Mouse (Mus musculus): Measurements from ENCODE around the gene Cklf. TPM values are rescaled to one million over a fixed set of nuclear protein-coding genes. Genes with fewer than 3 reads are reported as not detected.
"Not testable (repeated sequence)": the region's sequence is repeated elsewhere in the genome, so short reads cannot be mapped to it uniquely, and the experiment has no call there.

Gene Cklf
- polyA plus RNA-seq, 1 experiment from 2014 or later, result 38.2 TPM

- Histone ChIP-seq H3K9ac (no peak overlapping the region), H3K4me2 (replicated peaks) (no peak overlapping the region), H3K27ac (no peak overlapping the region), H3K27me3 (replicated peaks) (no peaks in the 10 kb centered on the region), H3K9me3 (no peaks in the 10 kb centered on the region), H3K4me3 (no peak overlapping the region), H3K36me3 (peaks cover 91% of the 10 kb centered on the region), H3K4me1 (no peaks in the 10 kb centered on the region)
- 88% methylated on average over 10 of the region's 10 CpGs for WGBS
- no peak for ATAC-seq (ENCODE audit: low FRiP score, low read depth)
These were observed 11.2 kb upstream of the Cklf start for GRCm38 (mm10) chr8:104239418-104239861.

- Histone ChIP-seq H3K9me3 (no peaks in the 10 kb centered on the region), H3K27ac (no peak overlapping the region), H3K36me3 (peaks cover 74% of the 10 kb centered on the region), H3K9ac (no peak overlapping the region), H3K4me1 (0 out of 2 replicates have a peak, but pooled peaks cover 5% of the 10 kb centered on the region), H3K4me2 (replicated peaks) (no peak overlapping the region), H3K27me3 (replicated peaks) (no peaks in the 10 kb centered on the region), H3K4me3 (no peak overlapping the region)
- ATAC-seq (ENCODE audit: low FRiP score, low read depth), result no peak
- WGBS, result 78% methylated on average over 12 of the region's 12 CpGs
These were observed 8.5 kb upstream of the Cklf start for GRCm38 (mm10) chr8:104242038-104242644.

- no peak overlapping the region for H3K27ac ChIP-seq
- H3K4me1 ChIP-seq, result peaks cover 17% of the 10 kb centered on the region
- H3K36me3 ChIP-seq, result peaks cover 30% of the 10 kb centered on the region
- no peak overlapping the region for H3K4me3 ChIP-seq
- no peaks in the 10 kb centered on the region for H3K9me3 ChIP-seq
- no peak overlapping the region for H3K9ac ChIP-seq
- ATAC-seq (ENCODE audit: low FRiP score, low read depth), result no peak
- WGBS, result 84% methylated on average over 4 of the region's 4 CpGs
- H3K27me3 ChIP-seq (replicated peaks), result no peaks in the 10 kb centered on the region
- H3K4me2 ChIP-seq (replicated peaks), result no peak overlapping the region
These were observed 4.0 kb upstream of the Cklf start for GRCm38 (mm10) chr8:104246621-104247020.

GRCm38 (mm10) chr8:104247054-104247907, 3.4 kb upstream of the Cklf start:
- peaks cover 23% of the 10 kb centered on the region; the same call in 1 of the 2 replicates for H3K36me3 ChIP-seq
- no peaks in the 10 kb centered on the region for H3K9me3 ChIP-seq
- WGBS, result 75% methylated on average over 22 of the region's 22 CpGs
- peak overlapping the region; percentile 85 for H3K9ac ChIP-seq
- H3K4me2 ChIP-seq (replicated peaks), result peak overlapping the region; percentile 88
- peaks cover 20% of the 10 kb centered on the region for H3K4me1 ChIP-seq
- peak overlapping the region; percentile 90 for H3K4me3 ChIP-seq
- no peaks in the 10 kb centered on the region for H3K27me3 ChIP-seq (replicated peaks)
- no peak overlapping the region for H3K27ac ChIP-seq
- no peak for ATAC-seq (ENCODE audit: low FRiP score, low read depth)

- H3K27me3 ChIP-seq (replicated peaks), result no peaks in the 10 kb centered on the region
- peaks cover 20% of the 10 kb centered on the region for H3K4me1 ChIP-seq
- 5% methylated on average over 11 of the region's 11 CpGs for WGBS
- ATAC-seq (ENCODE audit: low FRiP score, low read depth), result no peak
- H3K9me3 ChIP-seq, result no peaks in the 10 kb centered on the region
- peaks cover 17% of the 10 kb centered on the region; the same call in 1 of the 2 replicates for H3K36me3 ChIP-seq
- H3K4me2 ChIP-seq (replicated peaks), result peak overlapping the region; percentile 88
- no peak overlapping the region for H3K27ac ChIP-seq
- peak overlapping the region; percentile 85 for H3K9ac ChIP-seq
- H3K4me3 ChIP-seq, result peak overlapping the region; percentile 90
These were observed 2.8 kb upstream of the Cklf start for GRCm38 (mm10) chr8:104247908-104248275.

- Histone ChIP-seq H3K9ac (peak within 1 kb of the TSS; percentile 85), H3K27me3 (replicated peaks) (no peaks in the 10 kb centered on the region), H3K4me3 (peak within 1 kb of the TSS; percentile 90), H3K4me2 (replicated peaks) (peak within 1 kb of the TSS; percentile 88), H3K36me3 (peaks cover 14% of the 10 kb centered on the region; the same call in 1 of the 2 replicates), H3K9me3 (no peaks in the 10 kb centered on the region), H3K27ac (no peak within 1 kb of the TSS), H3K4me1 (peaks cover 20% of the 10 kb centered on the region)
- peak; percentile 90 for ATAC-seq (ENCODE audit: low FRiP score, low read depth)
- under 1% methylated on average over 28 of the region's 28 CpGs for WGBS
These were observed 2.4 kb upstream of the Cklf start, which contains the start of gene Tk2 for GRCm38 (mm10) chr8:104248276-104248675. Tk2 (minus strand) TSS chr8:104248558.

GRCm38 (mm10) chr8:104249442-104249996, 1.1 kb upstream of the Cklf start:
- Histone ChIP-seq H3K4me1 (peaks cover 20% of the 10 kb centered on the region), H3K4me3 (no peak overlapping the region), H3K27me3 (replicated peaks) (no peaks in the 10 kb centered on the region), H3K9ac (no peak overlapping the region), H3K27ac (no peak overlapping the region), H3K4me2 (replicated peaks) (no peak overlapping the region), H3K9me3 (no peaks in the 10 kb centered on the region), H3K36me3 (peaks cover 9% of the 10 kb centered on the region; the same call in 1 of the 2 replicates)
- ATAC-seq (ENCODE audit: low FRiP score, low read depth), result no peak
- 87% methylated on average over 7 of the region's 7 CpGs for WGBS

- ATAC-seq (ENCODE audit: low FRiP score, low read depth), result no peak
- Histone ChIP-seq H3K4me2 (replicated peaks) (peak overlapping the region; percentile 66), H3K27ac (no peak overlapping the region)
These were observed 800 bp downstream of the Cklf start for GRCm38 (mm10) chr8:104251461-104251860.

GRCm38 (mm10) chr8:104253016-104253415, 2.4 kb downstream of the Cklf start:
- no peak overlapping the region for H3K4me2 ChIP-seq (replicated peaks)
- no peaks in the 10 kb centered on the region for H3K27me3 ChIP-seq (replicated peaks)
- H3K36me3 ChIP-seq, result peaks cover 8% of the 10 kb centered on the region
- no peak for ATAC-seq (ENCODE audit: low FRiP score, low read depth)
- H3K4me3 ChIP-seq, result no peak overlapping the region
- no peaks in the 10 kb centered on the region for H3K9me3 ChIP-seq
- whole genome bisulfite sequencing, result 91% methylated on average over 3 of the region's 3 CpGs
- H3K9ac ChIP-seq, result no peak overlapping the region
- peaks cover 8% of the 10 kb centered on the region for H3K4me1 ChIP-seq
- H3K27ac ChIP-seq, result no peak overlapping the region

More at GRCm38 (mm10) chr8:104251461-104251860, 800 bp downstream of the Cklf start:
- WGBS, result 0% methylated on average over 7 of the region's 7 CpGs
- Histone ChIP-seq H3K4me3 (peak overlapping the region; percentile 52), H3K4me1 (peaks cover 20% of the 10 kb centered on the region), H3K9me3 (no peaks in the 10 kb centered on the region), H3K27me3 (replicated peaks) (no peaks in the 10 kb centered on the region), H3K36me3 (no peaks in the 10 kb centered on the region), H3K9ac (peak overlapping the region; percentile 57)

- H3K4me3 ChIP-seq; ATAC-seq (ENCODE audit: low FRiP score, low read depth); H3K9ac ChIP-seq; H3K27ac ChIP-seq; H3K27me3 ChIP-seq (replicated peaks); H3K9me3 ChIP-seq; H3K4me2 ChIP-seq (replicated peaks); H3K4me1 ChIP-seq: not testable (repeated sequence)
- 96% methylated on average over 5 of the region's 5 CpGs for WGBS
- peaks cover 38% of the 10 kb centered on the region for H3K36me3 ChIP-seq
These were observed 11.1 kb downstream of the Cklf start for GRCm38 (mm10) chr8:104261802-104262201.

GRCm38 (mm10) chr8:104264271-104264935, 13.7 kb downstream of the Cklf start:
- H3K27ac ChIP-seq; H3K9me3 ChIP-seq; ATAC-seq (ENCODE audit: low FRiP score, low read depth); H3K4me2 ChIP-seq (replicated peaks); H3K9ac ChIP-seq; H3K4me3 ChIP-seq; H3K4me1 ChIP-seq; H3K27me3 ChIP-seq (replicated peaks): not testable (repeated sequence)
- WGBS, result 98% methylated on average over 22 of the region's 22 CpGs
- peaks cover 16% of the 10 kb centered on the region; the same call in 1 of the 2 replicates for H3K36me3 ChIP-seq

- Histone ChIP-seq H3K27me3 (replicated peaks) (no peaks in the 10 kb centered on the region), H3K36me3 (peaks cover 13% of the 10 kb centered on the region; the same call in 1 of the 2 replicates), H3K27ac (no peak overlapping the region), H3K9me3 (no peaks in the 10 kb centered on the region), H3K9ac (no peak overlapping the region), H3K4me2 (replicated peaks) (no peak overlapping the region), H3K4me1 (no peaks in the 10 kb centered on the region), H3K4me3 (no peak overlapping the region)
- ATAC-seq (ENCODE audit: low FRiP score, low read depth), result no peak
These were observed 17.7 kb downstream of the Cklf start for GRCm38 (mm10) chr8:104268368-104268767.
